Mouse (Mus musculus) neural tube, embryonic 15.5 days (tissue): ENCODE results near the gene Crispld2. TPM values are rescaled to one million over a fixed set of nuclear protein-coding genes. Genes with fewer than 3 reads are reported as not detected.

Experiments
- ATAC-seq: fragments of 200-750 bp; cut with Nextera tagmentation; 2 replicates; pipeline ENCODE4 v1.8.0; 2017; ENCODE audit warnings: mild to moderate bottlenecking, moderate TSS enrichment, moderate library complexity; ENCODE audit not compliant: low FRiP score
- H3K27ac ChIP-seq: fragments of 300-500 bp; sonication (generic); replicated peaks from 2 replicates; pipeline ENCODE4 v1.5.1; 2015; ENCODE audit warnings: mild to moderate bottlenecking, inconsistent platforms
- H3K27me3 ChIP-seq: fragments of 300-500 bp; sonication (generic); replicated peaks from 2 replicates; pipeline ENCODE4 v1.6.1; 2015; ENCODE audit warnings: inconsistent platforms
- H3K36me3 ChIP-seq: fragments of 300-500 bp; sonication (generic); 2 replicates; pipeline ENCODE4 v1.6.1; 2015; ENCODE audit warnings: inconsistent platforms
- H3K4me1 ChIP-seq: fragments of 300-500 bp; sonication (generic); 2 replicates; pipeline ENCODE4 v1.6.1; 2015; ENCODE audit warnings: inconsistent platforms
- H3K4me2 ChIP-seq: fragments of 300-500 bp; sonication (generic); 2 replicates; pipeline ENCODE4 v1.6.1; 2015; ENCODE audit warnings: inconsistent platforms, mild to moderate bottlenecking, moderate library complexity
- H3K4me3 ChIP-seq: fragments of 300-500 bp; sonication (generic); replicated peaks from 2 replicates; pipeline ENCODE4 v1.5.1; 2015; ENCODE audit warnings: mild to moderate bottlenecking, inconsistent platforms
- H3K9ac ChIP-seq: fragments of 300-500 bp; sonication (generic); replicated peaks from 2 replicates; pipeline ENCODE4 v1.6.1; 2015; ENCODE audit warnings: mild to moderate bottlenecking, inconsistent platforms
- H3K9me3 ChIP-seq: fragments of 300-500 bp; sonication (generic); replicated peaks from 2 replicates; pipeline ENCODE4 v1.6.1; 2016; ENCODE audit warnings: inconsistent platforms
- WGBS: fragments of 180-500 bp; shearing (Covaris S2); methylation state at CpG from one replicate; pipeline ENCODE4 v1.1.7; 2015; ENCODE audit warnings: mixed read lengths; 5-methylcytosine and 5-hydroxymethylcytosine counted together
- polyA plus RNA-seq: library from polyadenylated mRNA; unstranded; fragments of >200 nt; fragmentation: Nextera tagmentation; extraction: Ambion mirVana; gene quantifications from 2 replicates; pipeline ENCODE4 v1.2.1, GENCODE M21; 2015

Gene Crispld2
- polyA plus RNA-seq, 1 experiment from 2014 or later = 2.6 TPM

GRCm38 (mm10) chr8:120002348-120002747 is 10.1 kb downstream of the Crispld2 start:
- no peaks in the 10 kb centered on the region for H3K27me3 ChIP-seq
- H3K4me2 ChIP-seq = no peak overlapping the region
- no peaks in the 10 kb centered on the region for H3K36me3 ChIP-seq
- no peak overlapping the region for H3K9ac ChIP-seq
- ATAC-seq = no peak
- H3K27ac ChIP-seq = no peak overlapping the region
- no peak overlapping the region for H3K4me3 ChIP-seq
- H3K4me1 ChIP-seq = peaks cover 17% of the 10 kb centered on the region; the same call in 1 of the 2 replicates
- H3K9me3 ChIP-seq = no peaks in the 10 kb centered on the region
- 71% methylated on average over 9 of the region's 9 CpGs for WGBS

GRCm38 (mm10) chr8:120004154-120004702 is 12.0 kb downstream of the Crispld2 start:
- no peak overlapping the region for H3K9ac ChIP-seq
- WGBS = 41% methylated on average over 14 of the region's 14 CpGs
- peaks cover 17% of the 10 kb centered on the region; the same call in 1 of the 2 replicates for H3K4me1 ChIP-seq
- H3K27me3 ChIP-seq = no peaks in the 10 kb centered on the region
- H3K4me3 ChIP-seq = no peak overlapping the region
- no peaks in the 10 kb centered on the region for H3K36me3 ChIP-seq
- H3K4me2 ChIP-seq = no peak overlapping the region
- ATAC-seq = no peak
- no peak overlapping the region for H3K27ac ChIP-seq
- H3K9me3 ChIP-seq = no peaks in the 10 kb centered on the region

GRCm38 (mm10) chr8:120004705-120005381 is 12.6 kb downstream of the Crispld2 start:
- WGBS = 40% methylated on average over 2 of the region's 2 CpGs

GRCm38 (mm10) chr8:120006645-120007160 is 14.5 kb downstream of the Crispld2 start:
- Histone ChIP-seq H3K4me3 (no peak overlapping the region), H3K9ac (no peak overlapping the region), H3K4me1 (peaks cover 17% of the 10 kb centered on the region; the same call in 1 of the 2 replicates), H3K27ac (no peak overlapping the region), H3K36me3 (no peaks in the 10 kb centered on the region), H3K27me3 (no peaks in the 10 kb centered on the region), H3K4me2 (no peak overlapping the region), H3K9me3 (no peaks in the 10 kb centered on the region)
- ATAC-seq = no peak
- 30% methylated on average over 9 of the region's 9 CpGs for WGBS

More at GRCm38 (mm10) chr8:120004705-120005381, 12.6 kb downstream of the Crispld2 start:
- Histone ChIP-seq H3K9ac (no peak overlapping the region), H3K4me2 (no peak overlapping the region), H3K27me3 (no peaks in the 10 kb centered on the region), H3K9me3 (no peaks in the 10 kb centered on the region), H3K27ac (no peak overlapping the region), H3K4me1 (peaks cover 17% of the 10 kb centered on the region; the same call in 1 of the 2 replicates), H3K36me3 (no peaks in the 10 kb centered on the region), H3K4me3 (no peak overlapping the region)
- no peak for ATAC-seq

- no peak overlapping the region for H3K27ac ChIP-seq
- H3K36me3 ChIP-seq = no peaks in the 10 kb centered on the region
- H3K27me3 ChIP-seq = no peaks in the 10 kb centered on the region
- peaks cover 17% of the 10 kb centered on the region; the same call in 1 of the 2 replicates for H3K4me1 ChIP-seq
- WGBS = 80% methylated on average over 9 of the region's 9 CpGs
- no peak overlapping the region for H3K4me3 ChIP-seq
- ATAC-seq = no peak
- no peak overlapping the region for H3K9ac ChIP-seq
- H3K9me3 ChIP-seq = no peaks in the 10 kb centered on the region
- no peak overlapping the region for H3K4me2 ChIP-seq
Observed at GRCm38 (mm10) chr8:120007178-120007577, 14.9 kb downstream of the Crispld2 start.

- Histone ChIP-seq H3K4me2 (no peak overlapping the region), H3K4me1 (peaks cover 15% of the 10 kb centered on the region), H3K27ac (no peak overlapping the region), H3K9me3 (no peaks in the 10 kb centered on the region), H3K4me3 (no peak overlapping the region), H3K9ac (no peak overlapping the region), H3K27me3 (no peaks in the 10 kb centered on the region), H3K36me3 (no peaks in the 10 kb centered on the region)
- WGBS = 77% methylated on average over 6 of the region's 6 CpGs
- no peak for ATAC-seq
Observed at GRCm38 (mm10) chr8:120009284-120009683, 17.0 kb downstream of the Crispld2 start.

GRCm38 (mm10) chr8:120012491-120012890 is 20.3 kb downstream of the Crispld2 start:
- ATAC-seq = no peak
- Histone ChIP-seq H3K9me3 (no peaks in the 10 kb centered on the region), H3K4me3 (no peak overlapping the region), H3K27ac (no peak overlapping the region), H3K4me2 (no peak overlapping the region), H3K27me3 (no peaks in the 10 kb centered on the region), H3K4me1 (peaks cover 3% of the 10 kb centered on the region), H3K9ac (no peak overlapping the region), H3K36me3 (no peaks in the 10 kb centered on the region)
- 94% methylated on average over 8 of the region's 8 CpGs for WGBS

- no peak for ATAC-seq
- Histone ChIP-seq H3K4me1 (peaks cover 3% of the 10 kb centered on the region), H3K4me2 (no peak overlapping the region), H3K36me3 (no peaks in the 10 kb centered on the region), H3K27me3 (no peaks in the 10 kb centered on the region), H3K9ac (no peak overlapping the region), H3K27ac (no peak overlapping the region), H3K9me3 (no peaks in the 10 kb centered on the region), H3K4me3 (no peak overlapping the region)
- WGBS = 30% methylated on average over 9 of the region's 9 CpGs
Observed at GRCm38 (mm10) chr8:120012927-120013326, 20.7 kb downstream of the Crispld2 start.

GRCm38 (mm10) chr8:120014267-120015023 is 22.2 kb downstream of the Crispld2 start:
- Histone ChIP-seq H3K27me3 (no peaks in the 10 kb centered on the region), H3K9ac (no peak overlapping the region), H3K36me3 (no peaks in the 10 kb centered on the region), H3K27ac (no peak overlapping the region), H3K9me3 (no peaks in the 10 kb centered on the region), H3K4me2 (no peak overlapping the region), H3K4me1 (peaks cover 3% of the 10 kb centered on the region), H3K4me3 (no peak overlapping the region)
- ATAC-seq = no peak
- 75% methylated on average over 15 of the region's 15 CpGs for WGBS

GRCm38 (mm10) chr8:120015916-120016315 is 23.7 kb downstream of the Crispld2 start:
- Histone ChIP-seq H3K27ac (no peak overlapping the region), H3K36me3 (no peaks in the 10 kb centered on the region), H3K4me3 (no peak overlapping the region), H3K4me1 (peaks cover 3% of the 10 kb centered on the region), H3K9ac (no peak overlapping the region), H3K9me3 (no peaks in the 10 kb centered on the region), H3K27me3 (no peaks in the 10 kb centered on the region), H3K4me2 (no peak overlapping the region)
- 92% methylated on average over 8 of the region's 8 CpGs for WGBS
- ATAC-seq = no peak

- no peaks in the 10 kb centered on the region for H3K36me3 ChIP-seq
- ATAC-seq = no peak
- no peak overlapping the region for H3K27ac ChIP-seq
- no peaks in the 10 kb centered on the region for H3K27me3 ChIP-seq
- no peak overlapping the region for H3K4me2 ChIP-seq
- no peak overlapping the region for H3K4me3 ChIP-seq
- H3K4me1 ChIP-seq = peaks cover 3% of the 10 kb centered on the region
- no peaks in the 10 kb centered on the region for H3K9me3 ChIP-seq
- no peak overlapping the region for H3K9ac ChIP-seq
- 84% methylated on average over 7 of the region's 7 CpGs for WGBS
Observed at GRCm38 (mm10) chr8:120016424-120016823, 24.2 kb downstream of the Crispld2 start.
